Mouse (Mus musculus): Measurements from ENCODE around the gene Zfp90.

GRCm38 (mm10) chr8:106375957-106376356, 39.2 kb upstream of the Zfp90 start:
- no peak for TF ChIP-seq CTCF (IDR thresholded peaks at IDR 0.05; ENCODE audit: control insufficient read depth, insufficient read depth, insufficient replicate concordance, low read depth, low read length)
- no peak for TF ChIP-seq POLR2A (IDR thresholded peaks at IDR 0.05; ENCODE audit: control insufficient read depth, low read depth, low read length)
